Mouse (Mus musculus) G1E (cell line): ENCODE results near the gene 4930544D05Rik.

ENCODE experiments used
- CTCF ChIP-seq: IDR thresholded peaks from 2 replicates; pipeline ENCODE4 v1.5.1; 2012; ENCODE audit warnings: low read depth, low read length, inconsistent platforms, mixed read lengths
- GATA1 ChIP-seq: IDR thresholded peaks from 2 replicates; pipeline ENCODE4 v1.6.1; 2012; ENCODE audit warnings: borderline replicate concordance, low read length, inconsistent platforms, mixed read lengths
- POLR2AphosphoS5 ChIP-seq: IDR thresholded peaks from 2 replicates; pipeline ENCODE4 v1.6.1; 2012; ENCODE audit warnings: low read depth, low read length, inconsistent platforms; ENCODE audit not compliant: insufficient replicate concordance

GRCm38 (mm10) chr11:70591733-70592132, 23.9 kb upstream of the 4930544D05Rik start:
- TF ChIP-seq GATA1 (no peak), CTCF (no peak), POLR2AphosphoS5 (no peak)
